Mouse (Mus musculus): Measurements from ENCODE around the gene Fosb. TPM values are rescaled to one million over a fixed set of nuclear protein-coding genes. Genes with fewer than 3 reads are reported as not detected.

Gene Fosb
- polyA plus RNA-seq, 1 experiment from 2014 or later: 0.03 TPM

DNA sequence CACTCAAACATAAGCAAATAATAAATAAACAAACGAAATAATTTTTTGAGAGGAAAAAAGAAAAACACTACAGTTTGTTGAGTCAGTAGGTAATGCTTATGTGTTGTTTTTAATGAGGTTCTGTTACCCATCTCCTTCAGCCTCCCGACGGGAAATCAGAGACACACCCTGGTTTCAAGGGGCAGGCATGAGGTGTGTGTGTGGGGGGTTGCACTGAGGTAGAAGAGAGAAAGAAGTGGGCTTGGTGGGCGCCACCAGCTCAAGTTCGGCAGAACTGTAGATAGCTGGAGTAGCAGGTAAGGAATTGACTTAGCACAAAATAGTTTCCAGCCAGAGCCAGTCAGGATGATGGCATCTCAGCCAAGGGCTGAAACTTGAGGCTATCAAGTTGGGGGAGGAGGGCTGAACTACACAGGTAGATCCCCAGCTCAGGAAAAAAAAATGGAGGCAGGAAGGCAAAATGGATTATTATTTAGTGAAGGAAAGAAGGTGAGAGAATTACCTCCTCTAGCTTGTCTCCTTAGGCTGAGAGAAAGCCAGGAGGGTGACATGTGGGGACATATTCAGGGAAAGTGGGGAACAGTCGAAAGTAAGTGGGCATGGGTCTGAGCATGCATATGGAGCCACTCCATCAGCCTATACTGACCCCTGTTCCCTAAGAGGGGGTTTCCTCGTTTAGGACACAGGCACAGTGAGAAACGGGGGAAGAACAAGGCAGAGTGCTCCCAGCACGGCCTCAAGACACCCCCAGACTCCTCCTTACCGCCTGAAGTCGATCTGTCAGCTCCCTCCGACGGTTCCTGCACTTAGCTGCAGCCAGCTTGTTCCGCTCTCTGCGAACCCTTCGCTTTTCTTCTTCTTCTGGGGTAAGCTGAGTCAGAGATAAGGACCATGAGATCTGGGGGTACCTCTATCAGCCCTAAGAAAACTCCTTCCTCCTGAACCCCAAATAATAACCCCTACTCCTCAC, 3.8 kb downstream of the Fosb start:
- no peak for ATAC-seq (ENCODE audit: insufficient read depth)
- Histone ChIP-seq H3K9me3 (replicated peaks) (no peaks in the 10 kb centered on the region), H3K27me3 (peaks cover 92% of the 10 kb centered on the region), H3K4me3 (replicated peaks) (no peak overlapping the region), H3K4me2 (no peak overlapping the region), H3K9ac (no peak overlapping the region), H3K36me3 (replicated peaks) (no peaks in the 10 kb centered on the region), H3K27ac (replicated peaks) (no peak overlapping the region), H3K4me1 (replicated peaks) (peaks cover 52% of the 10 kb centered on the region)
- 38% methylated on average over 16 of the region's 16 CpGs for WGBS (ENCODE audit: insufficient replicate concordance)

DNA sequence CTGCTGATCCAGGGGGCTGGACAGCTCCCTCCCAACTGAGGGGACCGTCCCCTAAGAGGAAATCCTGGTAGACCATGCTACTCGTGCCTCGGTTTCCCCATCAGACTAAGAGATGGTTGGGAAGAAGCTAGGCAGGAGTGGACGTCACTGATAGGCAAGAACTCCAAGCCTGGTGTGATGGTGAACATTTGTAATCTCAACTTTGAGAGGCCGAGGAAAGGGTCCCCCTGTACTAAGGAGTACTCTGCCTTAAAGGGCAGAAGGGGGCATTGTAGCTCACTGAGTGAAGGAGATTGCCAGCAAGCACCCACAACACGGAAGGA, 4.5 kb downstream of the Fosb start:
- WGBS (ENCODE audit: insufficient replicate concordance): 3% methylated on average over 6 of the region's 6 CpGs

DNA sequence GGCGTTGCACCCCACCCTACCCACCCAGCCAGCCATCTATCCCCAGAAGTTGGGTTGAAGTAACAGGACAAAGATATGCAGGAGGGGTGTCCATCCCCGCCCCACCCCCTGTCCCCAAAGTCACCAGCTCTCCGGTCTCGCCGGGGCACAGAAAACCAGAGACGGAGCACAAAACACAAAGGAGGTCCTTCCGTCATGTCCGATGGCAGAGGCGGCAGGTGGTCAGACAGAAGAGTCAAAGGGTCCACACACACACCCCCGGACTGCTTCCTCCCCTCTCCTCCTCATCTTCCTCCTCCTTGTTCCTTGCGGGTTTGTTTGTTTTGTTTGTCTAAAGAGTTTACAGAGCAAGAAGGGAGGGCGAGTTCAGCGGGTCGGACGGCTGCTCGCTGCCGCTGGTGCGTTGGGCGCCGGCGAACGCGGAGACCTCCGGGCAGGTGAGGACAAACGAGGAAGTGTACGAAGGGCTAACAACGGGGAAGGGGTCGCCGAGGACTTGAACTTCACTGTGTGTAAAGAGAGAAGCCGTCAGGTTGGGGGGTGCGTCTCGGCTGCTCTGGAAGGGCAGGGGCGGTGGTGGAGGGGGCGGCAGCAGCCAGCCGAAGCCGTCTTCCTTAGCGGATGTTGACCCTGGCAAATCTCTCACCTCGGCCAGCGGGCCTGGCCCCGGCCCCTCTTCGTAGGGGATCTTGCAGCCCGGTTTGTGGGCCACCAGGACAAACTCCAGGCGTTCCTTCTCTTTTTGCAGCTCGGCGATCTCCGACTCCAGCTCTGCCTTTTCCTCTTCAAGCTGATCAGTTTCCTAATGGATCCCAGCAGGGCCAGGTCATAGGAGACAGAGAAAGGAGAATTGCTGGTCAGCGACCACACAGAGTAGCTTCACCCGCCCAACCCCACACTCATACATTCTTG, 5.1 kb downstream of the Fosb start:
- Histone ChIP-seq H3K27ac (replicated peaks) (no peak overlapping the region), H3K9me3 (replicated peaks) (no peaks in the 10 kb centered on the region), H3K36me3 (replicated peaks) (no peaks in the 10 kb centered on the region), H3K4me2 (peak overlapping the region; percentile 49), H3K27me3 (peaks cover 84% of the 10 kb centered on the region), H3K9ac (no peak overlapping the region), H3K4me3 (replicated peaks) (peak overlapping the region; percentile 18), H3K4me1 (replicated peaks) (peaks cover 47% of the 10 kb centered on the region)
- ATAC-seq (ENCODE audit: insufficient read depth): no peak
- WGBS (ENCODE audit: insufficient replicate concordance): 1% methylated on average over 47 of the region's 48 CpGs

More for the DNA sequence above, 4.5 kb downstream of the Fosb start:
- Histone ChIP-seq H3K9me3 (replicated peaks) (no peaks in the 10 kb centered on the region), H3K4me3 (replicated peaks) (no peak overlapping the region), H3K27ac (replicated peaks) (no peak overlapping the region), H3K36me3 (replicated peaks) (no peaks in the 10 kb centered on the region), H3K27me3 (peaks cover 85% of the 10 kb centered on the region), H3K4me2 (no peak overlapping the region), H3K9ac (no peak overlapping the region), H3K4me1 (replicated peaks) (peaks cover 51% of the 10 kb centered on the region)
- ATAC-seq (ENCODE audit: insufficient read depth): no peak

DNA sequence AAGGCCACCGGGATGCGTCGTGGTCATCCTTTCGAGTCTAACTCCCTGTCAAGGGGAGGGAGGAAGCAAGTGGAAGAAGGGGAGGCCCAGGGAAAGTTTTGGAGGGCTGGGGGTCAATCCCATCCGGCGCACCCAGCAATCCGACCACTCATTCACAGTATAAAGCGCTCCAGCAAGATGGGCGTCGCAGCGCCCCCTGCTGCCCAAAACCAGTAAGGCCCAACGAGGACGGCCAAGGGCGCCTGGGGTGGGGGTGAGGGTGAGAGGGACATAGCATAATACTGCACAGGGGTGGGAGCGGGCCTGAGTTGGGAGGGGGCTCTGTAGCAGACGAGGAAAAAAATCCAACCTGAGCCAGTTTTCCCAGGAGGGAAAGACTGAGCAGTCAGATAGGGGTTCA, 6.1 kb downstream of the Fosb start:
- Histone ChIP-seq H3K36me3 (replicated peaks) (no peaks in the 10 kb centered on the region), H3K4me3 (replicated peaks) (peak overlapping the region; percentile 17; the same call in 1 of the 2 replicates), H3K4me1 (replicated peaks) (peaks cover 38% of the 10 kb centered on the region), H3K9me3 (replicated peaks) (no peaks in the 10 kb centered on the region), H3K27ac (replicated peaks) (no peak overlapping the region), H3K27me3 (peaks cover 75% of the 10 kb centered on the region), H3K4me2 (peak overlapping the region; percentile 49), H3K9ac (no peak overlapping the region)
- 1% methylated on average over 16 of the region's 16 CpGs for WGBS (ENCODE audit: insufficient replicate concordance)
- ATAC-seq (ENCODE audit: insufficient read depth): no peak

DNA sequence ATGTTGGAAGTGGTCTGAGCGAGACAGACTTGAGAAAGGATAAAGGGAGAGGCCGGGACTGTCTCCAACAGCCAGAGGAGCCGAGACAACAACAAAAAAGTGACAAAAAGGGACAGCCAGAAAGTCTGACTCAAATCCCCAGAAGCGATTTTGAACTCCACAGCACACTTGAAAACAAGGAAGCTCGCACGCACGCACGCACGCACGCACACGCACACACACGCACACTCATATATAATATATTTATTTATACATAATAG, 6.9 kb downstream of the Fosb start:
- Histone ChIP-seq H3K9me3 (replicated peaks) (no peaks in the 10 kb centered on the region), H3K27me3 (peaks cover 69% of the 10 kb centered on the region)
- WGBS (ENCODE audit: insufficient replicate concordance): 70% methylated on average over 12 of the region's 12 CpGs

DNA sequence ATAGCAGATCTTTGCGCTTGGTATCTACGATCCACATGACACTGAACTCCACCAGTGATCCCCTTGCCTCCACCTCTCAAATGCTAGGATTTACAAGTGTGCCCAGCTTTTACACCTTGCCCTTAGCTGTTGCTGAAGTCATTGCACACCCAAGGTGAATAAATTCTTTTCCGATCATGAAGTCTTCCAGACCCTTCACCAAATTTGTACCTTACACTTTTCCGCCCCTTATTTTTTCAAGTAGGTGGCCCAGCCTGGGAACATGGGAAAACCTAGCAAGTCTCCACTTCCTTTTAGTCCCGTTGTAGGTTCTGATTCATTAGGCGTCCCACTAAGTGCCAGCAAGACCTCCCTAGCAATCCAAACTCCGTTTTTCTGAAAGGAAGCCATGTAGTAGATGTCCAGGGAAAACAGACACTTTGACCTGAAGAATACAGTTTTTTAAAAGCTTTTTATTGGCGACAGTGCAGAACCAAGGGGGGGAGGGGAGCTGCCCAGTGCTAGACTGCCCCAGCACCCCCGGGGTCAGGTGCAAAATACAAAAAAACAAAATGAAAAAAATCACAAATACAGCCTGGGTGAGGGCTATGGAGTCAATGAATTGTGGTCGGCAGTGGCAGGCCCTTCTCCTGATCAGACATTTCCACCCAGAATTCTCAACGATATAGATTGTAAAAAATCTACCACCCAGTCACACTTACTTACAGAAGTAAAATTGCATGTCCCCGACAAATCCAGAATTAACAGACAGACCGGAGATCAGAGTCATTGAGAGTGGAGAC, 7.4 kb downstream of the Fosb start:
- Histone ChIP-seq H3K27me3 (peaks cover 68% of the 10 kb centered on the region), H3K36me3 (replicated peaks) (no peaks in the 10 kb centered on the region), H3K4me3 (replicated peaks) (no peak overlapping the region), H3K9ac (no peak overlapping the region), H3K9me3 (replicated peaks) (no peaks in the 10 kb centered on the region), H3K4me2 (no peak overlapping the region), H3K4me1 (replicated peaks) (peaks cover 25% of the 10 kb centered on the region), H3K27ac (replicated peaks) (no peak overlapping the region)
- WGBS (ENCODE audit: insufficient replicate concordance): 42% methylated on average over 13 of the region's 13 CpGs
- ATAC-seq (ENCODE audit: insufficient read depth): no peak

More for the DNA sequence above, 6.9 kb downstream of the Fosb start:
- H3K4me1 ChIP-seq (replicated peaks): peaks cover 30% of the 10 kb centered on the region
- no peak overlapping the region for H3K4me3 ChIP-seq (replicated peaks)
- no peak for ATAC-seq (ENCODE audit: insufficient read depth)
- no peak overlapping the region for H3K9ac ChIP-seq
- no peak overlapping the region for H3K27ac ChIP-seq (replicated peaks)
- no peak overlapping the region for H3K4me2 ChIP-seq
- H3K36me3 ChIP-seq (replicated peaks): no peaks in the 10 kb centered on the region

DNA sequence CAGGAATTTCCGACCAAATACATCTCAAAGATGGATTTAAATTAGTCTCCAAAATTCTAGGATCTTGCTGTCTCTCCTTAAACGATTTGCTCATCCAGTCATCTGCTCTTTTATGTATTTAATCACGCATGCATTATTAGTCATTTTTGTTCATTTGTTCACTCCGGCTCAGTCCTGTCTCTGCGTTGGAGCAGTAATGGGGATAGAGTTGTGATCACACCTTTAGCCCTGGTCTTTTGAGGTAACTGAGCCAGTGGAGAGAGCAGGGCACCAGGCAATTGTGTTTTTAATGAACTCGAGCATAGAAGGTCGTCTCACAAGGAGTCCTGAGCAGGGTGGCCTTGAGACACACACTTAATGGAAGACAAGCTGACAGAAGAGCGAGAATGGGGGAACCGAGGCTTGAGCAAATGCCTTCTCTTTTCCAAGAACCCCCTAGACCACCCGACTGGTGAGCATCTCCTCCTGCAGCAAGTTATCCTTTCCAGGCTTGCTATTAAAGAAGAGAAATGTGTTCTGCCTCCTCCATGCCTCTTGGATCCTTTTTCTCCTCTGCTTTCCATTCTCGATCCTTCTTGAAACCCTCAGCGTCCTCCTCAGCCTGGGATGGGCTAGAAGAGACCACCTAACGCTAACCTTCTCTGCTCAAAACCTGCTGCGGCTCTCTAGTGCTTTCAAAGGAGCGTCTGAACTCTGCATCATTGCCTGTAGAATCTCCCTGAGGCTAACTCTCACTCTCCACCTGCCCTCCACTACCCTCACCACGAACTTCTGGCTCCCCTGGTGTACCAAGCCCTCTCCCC, 8.2 kb downstream of the Fosb start:
- H3K4me3 ChIP-seq (replicated peaks): peak overlapping the region; percentile 0; the same call in 1 of the 2 replicates

DNA sequence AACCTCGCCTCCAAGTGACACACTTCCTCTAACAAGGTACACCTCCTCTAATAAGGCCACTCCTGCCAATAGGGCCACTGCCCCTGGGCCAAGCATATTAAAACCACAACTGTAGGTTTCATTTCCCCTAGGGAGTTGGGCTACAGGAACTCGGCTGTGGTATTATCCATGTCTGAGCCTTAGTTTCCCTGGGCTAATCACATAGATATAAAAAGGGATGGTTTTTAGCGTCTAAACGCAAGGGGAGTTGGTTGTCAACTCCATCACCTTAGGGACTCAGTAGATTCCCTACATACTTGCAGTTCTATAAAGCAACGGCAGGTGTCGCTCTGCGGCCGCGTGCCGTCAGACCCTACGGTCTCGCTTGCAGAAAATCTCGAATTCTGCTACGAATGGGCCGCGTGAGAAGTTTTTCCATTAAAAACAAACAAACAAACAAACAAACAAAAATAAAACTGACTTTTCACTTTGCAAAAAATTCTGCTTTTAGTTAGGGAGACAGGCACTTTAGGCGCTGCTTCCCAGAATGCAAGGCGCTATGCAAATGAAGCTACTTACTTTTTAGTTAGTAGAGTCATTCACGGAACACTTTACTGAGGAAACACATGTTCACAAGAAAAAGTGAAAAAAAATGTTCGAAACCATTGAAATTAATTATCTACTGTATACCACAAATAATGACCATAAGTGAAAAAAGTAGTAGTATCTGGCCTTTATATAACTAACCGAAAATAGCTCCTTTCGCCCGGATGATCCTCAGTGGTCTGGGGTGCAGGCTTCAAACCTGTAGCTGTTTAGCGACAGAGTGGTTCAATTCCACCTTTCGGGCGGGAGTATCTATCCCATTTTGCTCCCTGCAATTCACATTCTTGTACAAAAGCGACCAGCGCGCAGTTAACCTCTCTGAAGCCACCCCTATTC, 9.1 kb downstream of the Fosb start:
- Histone ChIP-seq H3K27ac (replicated peaks) (no peak overlapping the region), H3K4me1 (replicated peaks) (peaks cover 27% of the 10 kb centered on the region), H3K36me3 (replicated peaks) (no peaks in the 10 kb centered on the region), H3K4me3 (replicated peaks) (peak overlapping the region; percentile 61), H3K9me3 (replicated peaks) (no peaks in the 10 kb centered on the region; the same call in 1 of the 2 replicates), H3K27me3 (peaks cover 52% of the 10 kb centered on the region), H3K4me2 (peak overlapping the region; percentile 52), H3K9ac (peak overlapping the region; percentile 9; the same call in 1 of the 2 replicates)
- ATAC-seq (ENCODE audit: insufficient read depth): peak; percentile 82
- under 1% methylated on average over 29 of the region's 29 CpGs for WGBS (ENCODE audit: insufficient replicate concordance)

More for the DNA sequence above, 8.2 kb downstream of the Fosb start:
- peaks cover 24% of the 10 kb centered on the region for H3K4me1 ChIP-seq (replicated peaks)
- no peaks in the 10 kb centered on the region for H3K36me3 ChIP-seq (replicated peaks)
- H3K9ac ChIP-seq: no peak overlapping the region
- 12% methylated on average over 16 of the region's 16 CpGs for WGBS (ENCODE audit: insufficient replicate concordance)
- H3K4me2 ChIP-seq: peak overlapping the region; percentile 52
- no peak overlapping the region for H3K27ac ChIP-seq (replicated peaks)
- peaks cover 61% of the 10 kb centered on the region for H3K27me3 ChIP-seq
- no peak for ATAC-seq (ENCODE audit: insufficient read depth)
- no peaks in the 10 kb centered on the region; the same call in 1 of the 2 replicates for H3K9me3 ChIP-seq (replicated peaks)

DNA sequence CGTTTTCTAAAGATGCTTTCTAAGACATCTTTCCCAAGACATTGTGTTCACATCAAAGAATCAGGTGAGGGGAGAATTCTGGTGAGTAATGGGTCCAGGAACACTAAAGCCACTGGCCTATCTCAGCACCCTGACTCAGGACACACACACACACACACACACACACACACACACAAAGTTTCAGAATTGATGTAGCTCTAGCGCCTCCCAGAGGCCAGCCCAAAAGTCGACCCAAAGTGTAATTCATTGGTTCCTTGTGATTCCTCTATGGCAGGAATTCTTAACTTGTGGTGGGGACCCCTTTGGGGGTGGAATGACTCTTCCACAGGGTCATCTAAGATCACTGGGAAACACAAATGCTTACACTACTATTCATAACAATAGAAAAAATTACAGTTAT, 10.7 kb downstream of the Fosb start:
- H3K9me3 ChIP-seq (replicated peaks): no peaks in the 10 kb centered on the region; the same call in 1 of the 2 replicates
- H3K9ac ChIP-seq: no peak overlapping the region
- no peak overlapping the region for H3K4me2 ChIP-seq
- WGBS (ENCODE audit: insufficient replicate concordance): 16% methylated on average over 3 of the region's 3 CpGs
- H3K4me3 ChIP-seq (replicated peaks): no peak overlapping the region
- no peaks in the 10 kb centered on the region for H3K36me3 ChIP-seq (replicated peaks)
- ATAC-seq (ENCODE audit: insufficient read depth): no peak
- H3K27me3 ChIP-seq: peaks cover 36% of the 10 kb centered on the region
- H3K27ac ChIP-seq (replicated peaks): no peak overlapping the region
- H3K4me1 ChIP-seq (replicated peaks): peaks cover 29% of the 10 kb centered on the region

Data from liver, embryonic 15.5 days (tissue).